Mouse (Mus musculus): ENCODE results near the gene Nek5. TPM values are rescaled to one million over a fixed set of nuclear protein-coding genes. Genes with fewer than 3 reads are reported as not detected.
"Not testable (repeated sequence)": the region's sequence is repeated elsewhere in the genome, so short reads cannot be mapped to it uniquely, and the experiment has no call there.

Gene Nek5
- polyA plus RNA-seq, 1 experiment, result not detected

GRCm38 (mm10) chr8:22141836-22142385 is 17.1 kb upstream of the Nek5 start:
- Histone ChIP-seq H3K27me3 (ENCODE audit: control insufficient read depth, insufficient read depth, insufficient read length) (no peaks in the 10 kb centered on the region), H3K79me2 (ENCODE audit: control insufficient read depth, insufficient read depth) (no peaks in the 10 kb centered on the region), H3K36me3 (ENCODE audit: control insufficient read depth, insufficient read depth) (no peaks in the 10 kb centered on the region), H3K4me3 (no peak overlapping the region), H3ac (ENCODE audit: control insufficient read depth, insufficient read length) (no peak overlapping the region), H3K4me2 (ENCODE audit: low read depth) (no peak overlapping the region)
- no peak for TF ChIP-seq CEBPB (IDR thresholded peaks at IDR 0.05; ENCODE audit: insufficient read depth, poor library complexity, severe bottlenecking)
- no peak for TF ChIP-seq E2F4 (IDR thresholded peaks at IDR 0.05; ENCODE audit: insufficient read depth)
- no peak for TF ChIP-seq MYOG (IDR thresholded peaks at IDR 0.05; ENCODE audit: control insufficient read depth in 1 of 3, insufficient read depth in 1 of 3, insufficient read length in 2 of 3, low read depth in 2 of 3)
- no peak for TF ChIP-seq POLR2AphosphoS2 (IDR thresholded peaks at IDR 0.05; ENCODE audit: insufficient read length, low read depth)
- no peak for TF ChIP-seq USF1 (IDR thresholded peaks at IDR 0.05; ENCODE audit: low read depth)
- TF ChIP-seq MAX (IDR thresholded peaks at IDR 0.05; ENCODE audit: low read depth), result no peak
- no peak for TF ChIP-seq MYOD1 (IDR thresholded peaks at IDR 0.05; ENCODE audit: control insufficient read depth in 1 of 3, insufficient read length in 2 of 3, low read depth in 2 of 3)
- TF ChIP-seq POLR2A (IDR thresholded peaks at IDR 0.05; ENCODE audit: insufficient read length, low read depth), result no peak

- not testable (repeated sequence) for H3K4me2 ChIP-seq (ENCODE audit: low read depth); H3ac ChIP-seq (ENCODE audit: control insufficient read depth, insufficient read length); H3K79me2 ChIP-seq (ENCODE audit: control insufficient read depth, insufficient read depth); H3K27me3 ChIP-seq (ENCODE audit: control insufficient read depth, insufficient read depth, insufficient read length); H3K4me3 ChIP-seq; H3K36me3 ChIP-seq (ENCODE audit: control insufficient read depth, insufficient read depth)
These were observed 11.6 kb upstream of the Nek5 start for GRCm38 (mm10) chr8:22136462-22136861.

GRCm38 (mm10) chr8:22134750-22135135 is 9.9 kb upstream of the Nek5 start:
- Histone ChIP-seq H3K79me2 (ENCODE audit: control insufficient read depth, insufficient read depth) (no peaks in the 10 kb centered on the region), H3K4me3 (no peak overlapping the region), H3ac (ENCODE audit: control insufficient read depth, insufficient read length) (no peak overlapping the region), H3K36me3 (ENCODE audit: control insufficient read depth, insufficient read depth) (no peaks in the 10 kb centered on the region), H3K27me3 (ENCODE audit: control insufficient read depth, insufficient read depth, insufficient read length) (no peaks in the 10 kb centered on the region), H3K4me2 (ENCODE audit: low read depth) (no peak overlapping the region)
- TF ChIP-seq USF1 (IDR thresholded peaks at IDR 0.05; ENCODE audit: low read depth), result no peak

GRCm38 (mm10) chr8:22134078-22134749 is 9.4 kb upstream of the Nek5 start:
- no peak overlapping the region for H3ac ChIP-seq (ENCODE audit: control insufficient read depth, insufficient read length)
- TF ChIP-seq POLR2AphosphoS2 (IDR thresholded peaks at IDR 0.05; ENCODE audit: insufficient read length, low read depth) (no peak), E2F4 (IDR thresholded peaks at IDR 0.05; ENCODE audit: insufficient read depth) (no peak), REST (IDR thresholded peaks at IDR 0.05; ENCODE audit: insufficient read depth, insufficient read length) (no peak), MYOD1 (IDR thresholded peaks at IDR 0.05; ENCODE audit: control insufficient read depth in 1 of 3, insufficient read length in 2 of 3, low read depth in 2 of 3) (no peak), TCF12 (IDR thresholded peaks at IDR 0.05; ENCODE audit: insufficient read depth, poor library complexity, severe bottlenecking) (no peak), MYOG (IDR thresholded peaks at IDR 0.05; ENCODE audit: control insufficient read depth in 1 of 3, insufficient read depth in 1 of 3, insufficient read length in 2 of 3, low read depth in 2 of 3) (no peak), POLR2A (IDR thresholded peaks at IDR 0.05; ENCODE audit: insufficient read length, low read depth) (no peak), USF1 (IDR thresholded peaks at IDR 0.05; ENCODE audit: low read depth) (no peak)
- no peaks in the 10 kb centered on the region for H3K36me3 ChIP-seq (ENCODE audit: control insufficient read depth, insufficient read depth)
- H3K4me3 ChIP-seq, result no peak overlapping the region
- no peaks in the 10 kb centered on the region for H3K27me3 ChIP-seq (ENCODE audit: control insufficient read depth, insufficient read depth, insufficient read length)
- no peak overlapping the region for H3K4me2 ChIP-seq (ENCODE audit: low read depth)
- no peaks in the 10 kb centered on the region for H3K79me2 ChIP-seq (ENCODE audit: control insufficient read depth, insufficient read depth)

- TF ChIP-seq POLR2AphosphoS2 (IDR thresholded peaks at IDR 0.05; ENCODE audit: insufficient read length, low read depth), result no peak
- no peak for TF ChIP-seq POLR2A (IDR thresholded peaks at IDR 0.05; ENCODE audit: insufficient read length, low read depth)
- TF ChIP-seq MYOD1 (IDR thresholded peaks at IDR 0.05; ENCODE audit: control insufficient read depth in 1 of 3, insufficient read length in 2 of 3, low read depth in 2 of 3), result no peak
- TF ChIP-seq TCF12 (IDR thresholded peaks at IDR 0.05; ENCODE audit: insufficient read depth, poor library complexity, severe bottlenecking), result no peak
- no peak for TF ChIP-seq USF1 (IDR thresholded peaks at IDR 0.05; ENCODE audit: low read depth)
- no peak for TF ChIP-seq SRF (IDR thresholded peaks at IDR 0.05; ENCODE audit: control insufficient read depth, insufficient read length, low read depth)
- no peak for TF ChIP-seq REST (IDR thresholded peaks at IDR 0.05; ENCODE audit: insufficient read depth, insufficient read length)
- TF ChIP-seq E2F4 (IDR thresholded peaks at IDR 0.05; ENCODE audit: insufficient read depth), result no peak
- TF ChIP-seq CEBPB (IDR thresholded peaks at IDR 0.05; ENCODE audit: insufficient read depth, poor library complexity, severe bottlenecking), result no peak
- TF ChIP-seq TCF3 (IDR thresholded peaks at IDR 0.05; ENCODE audit: insufficient read length, low read depth), result no peak
- TF ChIP-seq MYOG (IDR thresholded peaks at IDR 0.05; ENCODE audit: control insufficient read depth in 1 of 3, insufficient read depth in 1 of 3, insufficient read length in 2 of 3, low read depth in 2 of 3), result no peak
- TF ChIP-seq MAX (IDR thresholded peaks at IDR 0.05; ENCODE audit: low read depth), result no peak
- no peak overlapping the region for H3K4me2 ChIP-seq (ENCODE audit: low read depth)
- H3K27me3 ChIP-seq (ENCODE audit: control insufficient read depth, insufficient read depth, insufficient read length), result no peaks in the 10 kb centered on the region
- no peaks in the 10 kb centered on the region for H3K79me2 ChIP-seq (ENCODE audit: control insufficient read depth, insufficient read depth)
- H3K36me3 ChIP-seq (ENCODE audit: control insufficient read depth, insufficient read depth), result no peaks in the 10 kb centered on the region
- no peak overlapping the region for H3ac ChIP-seq (ENCODE audit: control insufficient read depth, insufficient read length)
- H3K4me3 ChIP-seq, result no peak overlapping the region
These were observed 7.2 kb upstream of the Nek5 start for GRCm38 (mm10) chr8:22132062-22132461.

All from myocyte (in vitro differentiated cells).